Mouse (Mus musculus) hindbrain, embryonic 10.5 days (tissue): ENCODE measurements around the gene Sipa1. TPM values are rescaled to one million over a fixed set of nuclear protein-coding genes. Genes with fewer than 3 reads are reported as not detected.

ENCODE experiments used
- DNase-seq: peaks from one replicate; pipeline ENCODE4 v3.0.0-alpha.2; 2017; ENCODE audit warnings: low spot score
- H3K27ac ChIP-seq: fragments of 300-500 bp; sonication (generic); 2 replicates; pipeline ENCODE4 v1.5.1; 2016; ENCODE audit warnings: mild to moderate bottlenecking, moderate library complexity
- H3K27me3 ChIP-seq: fragments of 300-500 bp; sonication (generic); 2 replicates; pipeline ENCODE4 v1.6.1; 2016; ENCODE audit warnings: mild to moderate bottlenecking; ENCODE audit not compliant: poor library complexity, insufficient read depth, severe bottlenecking
- H3K36me3 ChIP-seq: fragments of 300-500 bp; sonication (generic); 2 replicates; pipeline ENCODE4 v1.6.1; 2016; ENCODE audit warnings: mild to moderate bottlenecking, moderate library complexity
- H3K4me1 ChIP-seq: fragments of 300-500 bp; sonication (generic); replicated peaks from 2 replicates; pipeline ENCODE4 v1.6.1; 2016; ENCODE audit warnings: mild to moderate bottlenecking
- H3K4me3 ChIP-seq: fragments of 300-500 bp; sonication (generic); 2 replicates; pipeline ENCODE4 v1.5.1; 2016; ENCODE audit warnings: mild to moderate bottlenecking, moderate library complexity
- H3K9me3 ChIP-seq: fragments of 300-500 bp; sonication (generic); 2 replicates; pipeline ENCODE4 v1.6.1; 2016; ENCODE audit warnings: mild to moderate bottlenecking, moderate library complexity
- WGBS: fragments of 180-500 bp; shearing (Covaris S2); methylation state at CpG from one replicate; pipeline ENCODE4 v1.1.7; 2016; 5-methylcytosine and 5-hydroxymethylcytosine counted together
- polyA plus RNA-seq: library from polyadenylated mRNA; unstranded; fragments of >200 nt; fragmentation: Nextera tagmentation; extraction: Ambion mirVana; gene quantifications from 2 replicates; pipeline ENCODE4 v1.2.1, GENCODE M21; 2016

Sipa1 gene
- polyA plus RNA-seq, 1 experiment from 2014 or later = 27.6 TPM

DNA sequence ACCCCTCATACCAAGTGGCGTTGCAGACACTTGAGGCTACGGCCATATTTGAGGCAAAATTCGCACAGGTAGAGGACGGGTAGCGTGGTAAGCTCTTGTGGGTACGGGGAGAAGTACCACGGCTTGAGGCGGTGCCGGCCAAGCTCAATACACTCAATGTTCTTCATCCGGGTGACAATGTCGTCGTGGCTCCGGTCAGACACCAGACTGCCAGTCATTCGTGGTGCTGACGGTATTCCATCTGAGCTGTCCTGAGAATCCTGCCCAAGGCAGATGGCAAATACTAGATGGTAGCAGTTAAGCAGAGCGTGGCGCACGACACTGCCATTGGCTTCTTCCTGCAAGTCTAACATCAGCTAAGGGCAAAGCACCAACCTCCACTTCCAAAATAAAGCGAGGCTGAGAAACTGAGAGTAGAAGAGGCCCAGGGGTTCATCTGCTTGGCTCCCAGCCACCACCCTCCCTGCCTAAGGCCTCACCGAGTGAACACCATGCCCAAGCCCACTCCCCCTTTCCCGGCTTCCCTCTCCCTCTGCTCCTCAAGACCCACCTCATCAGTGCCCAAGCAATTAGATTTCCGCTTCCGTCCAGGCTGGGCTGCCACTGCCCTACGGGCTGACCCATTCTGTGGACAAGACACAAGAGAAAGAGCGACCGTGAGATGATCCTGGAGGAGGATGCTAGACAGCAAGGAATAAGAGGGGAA lies 55.6 kb downstream of the Sipa1 start:
- Histone ChIP-seq H3K27me3 (no peaks in the 10 kb centered on the region), H3K4me3 (peak overlapping the region; percentile 82; the same call in 1 of the 2 replicates), H3K27ac (no peak overlapping the region), H3K4me1 (peaks cover 41% of the 10 kb centered on the region), H3K36me3 (peaks cover 62% of the 10 kb centered on the region), H3K9me3 (no peaks in the 10 kb centered on the region)
- no peak for DNase-seq
- WGBS = 95% methylated on average over 26 of the region's 26 CpGs

DNA sequence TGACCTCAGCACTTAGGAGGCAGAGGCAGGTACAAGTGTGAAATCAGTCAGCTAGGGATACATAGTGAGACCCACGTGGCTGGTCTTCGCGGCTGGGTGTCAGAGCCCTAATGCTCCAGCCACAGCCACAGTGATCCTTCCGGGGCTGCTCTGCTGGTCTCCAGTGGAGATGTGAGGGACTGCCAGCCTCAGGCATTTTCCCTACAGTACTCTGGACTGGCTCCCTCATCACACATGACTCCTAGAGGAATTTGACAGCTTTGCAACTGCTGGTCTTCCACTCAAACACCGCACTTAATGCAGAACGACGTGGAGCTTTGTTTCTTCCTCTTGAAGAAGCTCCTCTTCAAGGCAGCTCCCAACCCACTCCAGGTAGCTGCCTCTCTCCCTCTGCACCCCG lies 57.3 kb downstream of the Sipa1 start:
- Histone ChIP-seq H3K4me3 (no peak overlapping the region), H3K27ac (no peak overlapping the region), H3K36me3 (peaks cover 64% of the 10 kb centered on the region), H3K9me3 (no peaks in the 10 kb centered on the region), H3K27me3 (no peaks in the 10 kb centered on the region), H3K4me1 (peaks cover 50% of the 10 kb centered on the region)
- DNase-seq = no peak
- WGBS = 92% methylated on average over 8 of the region's 8 CpGs

DNA sequence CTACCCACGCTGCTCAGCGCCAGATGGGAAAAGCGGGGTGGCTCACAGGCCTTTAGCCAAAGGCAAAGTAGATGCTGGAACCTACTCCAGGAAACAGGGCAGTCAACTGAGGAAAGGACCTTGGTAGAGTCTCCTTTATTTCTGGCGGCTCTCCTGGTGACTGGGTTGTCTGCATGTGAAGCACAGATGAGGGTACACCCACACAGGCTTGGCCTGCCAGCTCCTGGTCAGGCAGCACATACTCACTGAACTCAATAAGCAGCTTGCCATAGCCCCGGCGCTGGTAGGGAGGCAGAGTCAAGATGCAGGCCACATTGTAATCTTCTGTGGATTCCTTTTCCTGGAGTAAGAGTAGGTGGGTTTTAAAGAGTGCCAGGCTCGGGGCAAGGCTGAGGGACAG lies 58.4 kb downstream of the Sipa1 start:
- H3K4me1 ChIP-seq = peaks cover 40% of the 10 kb centered on the region
- H3K4me3 ChIP-seq = no peak overlapping the region; the same call in 1 of the 2 replicates
- DNase-seq = no peak
- no peaks in the 10 kb centered on the region for H3K27me3 ChIP-seq
- WGBS = 94% methylated on average over 7 of the region's 7 CpGs
- no peaks in the 10 kb centered on the region for H3K9me3 ChIP-seq
- peaks cover 64% of the 10 kb centered on the region for H3K36me3 ChIP-seq
- no peak overlapping the region for H3K27ac ChIP-seq

DNA sequence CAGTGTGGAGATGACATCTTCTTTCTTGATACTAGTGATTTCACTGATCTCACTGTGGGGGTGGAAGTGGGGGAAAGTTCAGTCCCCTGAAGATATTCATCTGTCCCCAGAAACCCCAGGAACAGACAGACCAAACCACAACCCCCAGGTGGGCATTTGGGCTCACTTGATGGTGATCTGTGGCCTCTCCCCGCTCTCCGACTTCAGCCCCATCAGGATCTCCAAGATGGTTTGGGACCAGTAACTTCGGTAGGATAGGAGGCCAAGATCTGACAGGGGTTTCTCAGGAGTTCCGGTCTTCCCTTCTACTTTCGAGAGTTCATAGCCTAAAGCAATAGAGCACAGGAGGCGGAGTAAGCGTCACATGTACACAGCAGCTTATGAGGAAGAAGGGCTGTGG lies 59.8 kb downstream of the Sipa1 start:
- 91% methylated on average over 7 of the region's 7 CpGs for WGBS
- H3K27me3 ChIP-seq = no peaks in the 10 kb centered on the region
- H3K9me3 ChIP-seq = no peaks in the 10 kb centered on the region
- no peak overlapping the region for H3K27ac ChIP-seq
- DNase-seq = no peak
- peaks cover 30% of the 10 kb centered on the region for H3K4me1 ChIP-seq
- peaks cover 60% of the 10 kb centered on the region for H3K36me3 ChIP-seq
- H3K4me3 ChIP-seq = no peak overlapping the region

DNA sequence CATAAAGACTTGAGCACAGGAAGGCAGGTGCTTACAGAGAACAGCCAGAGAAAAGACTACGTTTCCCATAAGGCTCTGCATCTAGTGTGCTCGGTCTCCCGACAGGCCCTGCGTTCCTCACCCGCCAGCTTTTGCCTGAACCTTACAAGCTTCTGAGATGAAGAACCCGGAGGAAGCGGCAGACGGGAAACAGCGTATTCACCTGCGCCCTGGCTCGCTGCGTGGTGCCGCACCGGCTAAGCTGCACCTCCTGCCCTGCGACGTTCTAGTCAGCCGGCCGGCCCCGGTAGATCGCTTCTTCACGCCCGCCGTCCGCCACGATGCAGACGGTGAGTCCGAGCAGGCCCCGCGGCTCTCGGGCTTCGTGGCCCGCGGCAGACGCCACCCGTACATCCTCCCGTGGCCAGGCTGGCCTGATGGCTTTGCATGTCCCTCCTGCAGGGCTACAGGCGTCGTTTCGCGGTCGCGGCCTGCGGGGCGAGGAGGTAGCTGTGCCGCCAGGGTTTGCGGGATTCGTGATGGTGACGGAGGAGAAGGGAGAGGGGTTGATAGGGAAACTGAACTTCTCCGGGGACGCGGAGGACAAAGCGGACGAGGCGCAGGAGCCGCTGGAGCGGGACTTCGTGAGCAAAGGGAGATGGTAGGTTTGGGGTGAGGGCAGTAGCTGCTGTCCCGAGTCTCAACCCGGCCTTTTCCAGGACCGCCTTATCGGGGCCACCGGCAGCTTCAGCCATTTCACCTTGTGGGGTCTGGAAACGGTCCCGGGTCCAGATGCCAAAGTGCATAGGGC lies 61.6 kb downstream of the Sipa1 start, which contains the start of gene Rnaseh2c:
Gene Rnaseh2c, plus strand, starts transcription at position 122 of the 790 bp plus-strand sequence.
- peaks cover 22% of the 10 kb centered on the region for H3K4me1 ChIP-seq
- peak within 1 kb of the TSS; percentile 93 for H3K27ac ChIP-seq
- H3K9me3 ChIP-seq = no peaks in the 10 kb centered on the region
- H3K4me3 ChIP-seq = peak within 1 kb of the TSS; percentile 82
- peak; percentile 80 for DNase-seq
- under 1% methylated on average over 64 of the region's 64 CpGs for WGBS
- no peaks in the 10 kb centered on the region for H3K27me3 ChIP-seq
- peaks cover 43% of the 10 kb centered on the region for H3K36me3 ChIP-seq

Other genes with a start within 250 kb of the Sipa1 start
- gene Drap1, start 238.7 kb downstream of the Sipa1 start, polyA plus RNA-seq = 223 and 271 TPM in 2 replicates
- 53.8 and 63.9 TPM in 2 replicates for gene AI837181, start 238.6 kb downstream of the Sipa1 start, polyA plus RNA-seq
- gene Fosl1, start 216.2 kb downstream of the Sipa1 start, polyA plus RNA-seq = not detected in 2 replicates
- 6.9 and 8.6 TPM in 2 replicates for gene Ccdc85b, start 205.8 kb downstream of the Sipa1 start, polyA plus RNA-seq
- gene Fibp, start 203.1 kb downstream of the Sipa1 start, polyA plus RNA-seq = 99.5 and 122 TPM in 2 replicates
- gene Ctsw, start 195.2 kb downstream of the Sipa1 start, polyA plus RNA-seq = 2.0 and 3.0 TPM in 2 replicates
- gene Efemp2, start 189.8 kb downstream of the Sipa1 start, polyA plus RNA-seq = 62.7 and 71.3 TPM in 2 replicates
- 43.7 and 51.4 TPM in 2 replicates for gene Mus81, start 175.3 kb downstream of the Sipa1 start, polyA plus RNA-seq
- 3,259 and 3,562 TPM in 2 replicates for gene Cfl1, start 173.3 kb downstream of the Sipa1 start, polyA plus RNA-seq
- gene 1700020D05Rik, start 159.9 kb downstream of the Sipa1 start, polyA plus RNA-seq = not detected in 2 replicates
- gene Snx32, start 153.2 kb downstream of the Sipa1 start, polyA plus RNA-seq = 8.9 and 18.7 TPM in 2 replicates
- 0.39 and 0.77 TPM in 2 replicates for gene Ovol1, start 103.1 kb downstream of the Sipa1 start, polyA plus RNA-seq
- 1.6 and 2.6 TPM in 2 replicates for gene Ap5b1, start 95.7 kb downstream of the Sipa1 start, polyA plus RNA-seq
- gene Rnaseh2c, start 61.8 kb downstream of the Sipa1 start, polyA plus RNA-seq = 177 and 187 TPM in 2 replicates
- gene Kat5, start 53.5 kb downstream of the Sipa1 start, polyA plus RNA-seq = 58.9 and 69.2 TPM in 2 replicates
- 27.8 and 36.0 TPM in 2 replicates for gene Rela, start 26.2 kb downstream of the Sipa1 start, polyA plus RNA-seq
- gene Map3k11, start 25.0 kb upstream of the Sipa1 start, polyA plus RNA-seq = 34.1 and 35.1 TPM in 2 replicates
- gene Pcnx3, start 25.2 kb upstream of the Sipa1 start, polyA plus RNA-seq = 27.3 and 30.8 TPM in 2 replicates
- 0.16 and 0.21 TPM in 2 replicates for gene Kcnk7, start 40.7 kb upstream of the Sipa1 start, polyA plus RNA-seq
- 9.7 and 10.1 TPM in 2 replicates for gene Ehbp1l1, start 62.6 kb upstream of the Sipa1 start, polyA plus RNA-seq
- 149 and 192 TPM in 2 replicates for gene Fam89b, start 65.9 kb upstream of the Sipa1 start, polyA plus RNA-seq
- 2.7 and 6.9 TPM in 2 replicates for gene Ltbp3, start 77.2 kb upstream of the Sipa1 start, polyA plus RNA-seq
- gene Scyl1, start 107.7 kb upstream of the Sipa1 start, polyA plus RNA-seq = 68.2 and 69.5 TPM in 2 replicates
- gene Frmd8, start 211.6 kb upstream of the Sipa1 start, polyA plus RNA-seq = 37.2 and 37.8 TPM in 2 replicates
- gene Slc25a45, start 214.1 kb upstream of the Sipa1 start, polyA plus RNA-seq = 2.8 TPM in 2 replicates
- gene Tigd3, start 230.4 kb upstream of the Sipa1 start, polyA plus RNA-seq = 9.9 and 11.3 TPM in 2 replicates
- gene Dpf2, start 249.3 kb upstream of the Sipa1 start, polyA plus RNA-seq = 225 TPM in 2 replicates